Mouse (Mus musculus): ENCODE data around the gene Asb1. TPM values are rescaled to one million over a fixed set of nuclear protein-coding genes. Genes with fewer than 3 reads are reported as not detected.

Gene Asb1
- polyA plus RNA-seq, 1 experiment from 2014 or later: 8.2 TPM

DNA sequence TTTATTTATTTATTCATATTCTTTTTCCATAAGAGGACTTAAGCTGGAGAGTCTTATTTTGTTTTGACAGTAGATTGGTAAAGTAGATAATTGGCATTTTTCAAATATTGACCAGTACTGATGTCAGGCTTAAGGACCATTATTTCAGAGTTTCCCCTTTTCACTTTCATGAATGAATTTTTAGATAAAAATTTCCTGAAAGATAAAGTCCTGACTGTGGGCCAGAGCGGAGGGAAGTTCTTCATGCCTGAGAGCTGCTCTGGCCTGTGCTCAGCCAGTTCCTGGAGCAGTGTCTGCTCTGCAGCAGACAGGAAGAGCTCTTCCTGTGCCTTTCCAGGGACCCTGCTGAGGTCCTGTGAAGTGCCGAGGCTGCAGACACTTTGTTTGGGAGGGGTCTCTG lies 16.8 kb downstream of the Asb1 start:
- WGBS: 71% methylated on average over 2 of the region's 2 CpGs
- no peaks in the 10 kb centered on the region for H3K9me3 ChIP-seq (replicated peaks)
- no peak overlapping the region for H3K4me3 ChIP-seq
- no peaks in the 10 kb centered on the region for H3K27me3 ChIP-seq (ENCODE audit: low read depth, poor library complexity, severe bottlenecking)
- H3K36me3 ChIP-seq: peaks cover 48% of the 10 kb centered on the region
- no peak overlapping the region for H3K27ac ChIP-seq (replicated peaks)
- H3K4me1 ChIP-seq: no peaks in the 10 kb centered on the region
- no peak for DNase-seq (ENCODE audit: low spot score)

DNA sequence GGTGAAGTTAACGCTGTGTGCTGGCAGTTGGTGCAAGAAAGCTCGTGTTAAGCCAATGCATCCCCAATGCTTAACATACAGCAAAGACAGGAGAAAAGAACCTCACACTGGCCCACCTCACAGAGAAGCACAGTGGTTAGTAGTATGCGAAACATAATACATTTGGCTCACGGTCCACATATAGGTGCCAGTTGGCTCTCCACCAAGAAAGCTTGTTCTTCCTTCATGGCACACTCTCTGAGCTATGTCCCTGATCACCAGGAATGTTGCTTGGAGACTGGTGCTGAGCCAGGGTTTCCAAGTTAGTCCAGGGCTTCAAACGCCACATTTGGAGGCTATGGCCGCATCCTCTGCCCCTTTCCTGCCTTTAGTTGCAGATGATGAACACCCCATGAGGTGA lies 20.9 kb downstream of the Asb1 start:
- peaks cover 10% of the 10 kb centered on the region for H3K36me3 ChIP-seq
- 83% methylated on average over 6 of the region's 6 CpGs for WGBS
- H3K9me3 ChIP-seq (replicated peaks): no peaks in the 10 kb centered on the region
- no peak for DNase-seq (ENCODE audit: low spot score)
- H3K27ac ChIP-seq (replicated peaks): no peak overlapping the region
- no peak overlapping the region for H3K4me3 ChIP-seq
- H3K4me1 ChIP-seq: no peaks in the 10 kb centered on the region; the same call in 1 of the 2 replicates
- H3K27me3 ChIP-seq (ENCODE audit: low read depth, poor library complexity, severe bottlenecking): no peaks in the 10 kb centered on the region

DNA sequence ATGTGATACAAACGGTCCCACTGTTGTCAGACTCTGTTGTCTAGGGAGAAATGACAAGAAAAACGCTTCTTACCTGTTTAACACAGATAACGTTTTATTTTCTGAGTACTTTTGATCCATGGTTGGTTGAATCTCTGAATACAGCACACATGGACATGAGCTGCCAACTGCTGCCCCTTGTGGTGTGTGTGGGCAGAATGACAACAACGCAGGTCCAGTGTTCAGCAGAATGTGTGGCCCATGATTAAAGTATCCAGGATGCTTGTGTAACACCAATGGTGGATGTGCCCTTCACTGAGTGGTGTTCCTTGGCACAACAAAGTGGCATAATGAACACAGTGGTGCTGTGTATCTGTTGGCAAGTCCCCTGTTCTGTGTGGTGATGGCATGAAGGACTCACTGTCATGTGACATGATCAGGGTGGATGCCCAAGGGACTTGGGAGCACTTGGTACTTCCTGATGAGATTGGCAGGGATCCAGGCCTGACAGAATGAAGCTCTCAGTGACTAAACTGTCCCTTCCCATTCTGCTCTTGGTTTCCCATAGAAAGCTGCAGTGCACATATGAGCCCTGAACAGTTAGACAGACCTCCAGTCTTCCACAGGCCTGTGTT lies 22.7 kb downstream of the Asb1 start:
- WGBS: 87% methylated on average over 4 of the region's 4 CpGs
- no peaks in the 10 kb centered on the region; the same call in 1 of the 2 replicates for H3K4me1 ChIP-seq

DNA sequence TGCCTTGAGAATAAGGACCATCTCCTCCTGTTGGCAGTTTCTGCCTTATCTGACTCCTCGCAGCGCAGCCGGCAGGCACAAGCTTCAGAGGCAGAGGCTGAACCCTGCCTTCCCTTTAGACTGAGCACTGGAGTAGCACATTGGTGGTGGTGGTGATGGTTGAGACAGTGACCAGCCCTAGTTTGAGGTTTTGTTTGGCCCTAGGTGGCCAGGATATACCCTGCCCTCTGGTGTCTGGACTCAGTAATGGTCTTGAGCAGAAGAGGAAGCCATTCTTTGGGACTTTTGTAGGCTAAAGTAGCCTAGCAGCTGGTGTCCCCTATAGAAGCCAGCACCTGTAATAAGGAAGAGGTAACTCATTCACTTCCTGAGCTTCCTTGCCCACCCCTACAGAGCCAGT lies 23.7 kb downstream of the Asb1 start:
- no peaks in the 10 kb centered on the region; the same call in 1 of the 2 replicates for H3K4me1 ChIP-seq

More for the DNA sequence above, 22.7 kb downstream of the Asb1 start:
- DNase-seq (ENCODE audit: low spot score): no peak
- Histone ChIP-seq H3K9me3 (replicated peaks) (no peaks in the 10 kb centered on the region), H3K27me3 (ENCODE audit: low read depth, poor library complexity, severe bottlenecking) (no peaks in the 10 kb centered on the region), H3K36me3 (0 out of 2 replicates have a peak, but pooled peaks cover under 1% of the 10 kb centered on the region), H3K27ac (replicated peaks) (no peak overlapping the region), H3K4me3 (no peak overlapping the region)

DNA sequence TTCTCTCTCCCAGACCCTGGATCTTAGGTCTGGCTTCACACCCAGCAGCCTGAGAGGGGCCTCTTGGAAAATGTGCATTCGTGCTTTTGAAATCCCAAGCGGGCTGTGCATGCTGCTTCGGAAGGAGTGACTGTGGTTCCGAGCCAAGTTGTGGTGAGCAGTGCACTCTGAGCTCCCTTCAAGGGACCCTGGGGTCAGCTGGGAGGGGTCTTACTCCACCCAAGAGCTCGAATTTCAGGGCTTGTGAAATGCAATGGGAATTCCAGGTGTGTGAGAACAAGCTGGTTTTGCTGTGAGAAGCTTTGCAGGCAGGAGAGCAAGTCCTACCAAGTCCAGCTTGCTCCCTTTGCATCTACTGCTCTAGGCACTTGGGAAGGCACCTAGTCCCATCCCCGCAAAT lies 24.3 kb downstream of the Asb1 start:
- no peaks in the 10 kb centered on the region; the same call in 1 of the 2 replicates for H3K4me1 ChIP-seq
- no peaks in the 10 kb centered on the region for H3K27me3 ChIP-seq (ENCODE audit: low read depth, poor library complexity, severe bottlenecking)
- no peak overlapping the region for H3K4me3 ChIP-seq
- H3K9me3 ChIP-seq (replicated peaks): no peaks in the 10 kb centered on the region
- H3K27ac ChIP-seq (replicated peaks): no peak overlapping the region
- 75% methylated on average over 6 of the region's 6 CpGs for WGBS
- H3K36me3 ChIP-seq: no peaks in the 10 kb centered on the region
- DNase-seq (ENCODE audit: low spot score): no peak

More for the DNA sequence above, 23.7 kb downstream of the Asb1 start:
- 71% methylated on average over 3 of the region's 3 CpGs for WGBS
- no peak for DNase-seq (ENCODE audit: low spot score)
- Histone ChIP-seq H3K27ac (replicated peaks) (no peak overlapping the region), H3K4me3 (no peak overlapping the region), H3K9me3 (replicated peaks) (no peaks in the 10 kb centered on the region), H3K36me3 (no peaks in the 10 kb centered on the region), H3K27me3 (ENCODE audit: low read depth, poor library complexity, severe bottlenecking) (no peaks in the 10 kb centered on the region)

DNA sequence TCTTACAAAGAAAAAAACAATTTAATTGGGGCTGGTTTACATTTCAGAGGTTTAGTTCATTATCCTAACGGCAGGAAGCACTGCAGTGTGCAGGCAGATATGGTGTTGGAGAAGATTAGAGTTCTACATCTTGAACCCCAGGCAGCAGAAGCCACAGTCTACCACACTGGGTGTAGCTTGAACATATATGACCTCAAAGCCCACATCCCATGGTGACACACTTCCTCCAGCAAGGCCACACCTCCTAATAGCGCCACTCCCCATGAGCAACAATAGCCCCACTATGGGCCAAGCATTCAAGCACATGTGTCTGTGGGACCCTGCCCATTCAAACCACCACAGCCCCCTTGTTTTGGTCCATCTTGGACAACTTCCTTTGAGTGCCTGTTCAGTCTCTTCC lies 26.9 kb downstream of the Asb1 start:
- Histone ChIP-seq H3K4me1 (no peaks in the 10 kb centered on the region; the same call in 1 of the 2 replicates), H3K4me3 (no peak overlapping the region), H3K27ac (replicated peaks) (no peak overlapping the region), H3K36me3 (no peaks in the 10 kb centered on the region), H3K9me3 (replicated peaks) (no peaks in the 10 kb centered on the region), H3K27me3 (ENCODE audit: low read depth, poor library complexity, severe bottlenecking) (no peaks in the 10 kb centered on the region)
- no peak for DNase-seq (ENCODE audit: low spot score)
- WGBS: 80% methylated on average over 2 of the region's 2 CpGs

DNA sequence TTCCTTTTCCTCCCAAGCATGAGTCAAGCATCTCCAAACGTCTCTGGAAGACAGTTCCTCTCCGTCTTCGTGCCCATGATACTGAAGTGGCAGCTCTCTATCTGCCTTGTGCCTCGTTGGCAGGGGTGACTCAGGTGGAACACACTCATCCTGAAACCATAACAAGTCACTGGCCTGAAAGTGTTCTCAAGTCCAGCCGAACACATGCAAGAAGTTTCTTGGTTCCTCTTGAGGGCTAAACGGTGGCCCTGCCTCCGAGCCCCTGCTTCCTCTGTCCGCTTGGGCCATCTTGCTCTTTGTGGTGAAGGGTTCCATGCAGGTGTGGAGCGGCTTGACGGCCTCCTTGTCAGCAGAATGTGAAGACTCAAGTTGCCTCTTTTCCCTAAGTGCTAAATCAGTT lies 32.1 kb downstream of the Asb1 start:
- no peak overlapping the region for H3K4me3 ChIP-seq
- DNase-seq (ENCODE audit: low spot score): no peak
- 88% methylated on average over 10 of the region's 10 CpGs for WGBS
- H3K9me3 ChIP-seq (replicated peaks): no peaks in the 10 kb centered on the region
- H3K36me3 ChIP-seq: no peaks in the 10 kb centered on the region
- H3K27me3 ChIP-seq (ENCODE audit: low read depth, poor library complexity, severe bottlenecking): no peaks in the 10 kb centered on the region
- no peak overlapping the region for H3K27ac ChIP-seq (replicated peaks)
- H3K4me1 ChIP-seq: no peaks in the 10 kb centered on the region

DNA sequence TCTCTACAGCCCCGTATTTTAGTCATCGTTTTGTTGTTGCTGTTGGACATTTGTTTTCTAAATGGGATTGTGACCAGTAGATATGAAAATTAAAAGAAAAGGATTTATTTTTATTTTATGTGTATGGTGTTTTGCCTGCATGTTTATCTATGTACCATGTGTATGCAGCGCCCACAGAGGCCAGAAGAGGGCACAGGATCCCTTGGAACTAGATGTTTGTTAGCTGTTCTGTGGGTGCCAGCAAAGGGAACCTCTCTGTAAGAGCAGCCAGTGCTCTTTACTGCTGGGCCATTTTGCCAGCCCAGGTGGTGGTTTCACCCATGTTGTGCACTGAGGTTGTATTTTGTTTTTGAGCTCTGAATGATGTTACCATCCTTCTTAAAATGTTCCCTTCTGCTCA lies 33.9 kb downstream of the Asb1 start:
- 72% methylated on average over 3 of the region's 3 CpGs for WGBS
- peak; percentile 28 for DNase-seq (ENCODE audit: low spot score)
- no peaks in the 10 kb centered on the region for H3K36me3 ChIP-seq

DNA sequence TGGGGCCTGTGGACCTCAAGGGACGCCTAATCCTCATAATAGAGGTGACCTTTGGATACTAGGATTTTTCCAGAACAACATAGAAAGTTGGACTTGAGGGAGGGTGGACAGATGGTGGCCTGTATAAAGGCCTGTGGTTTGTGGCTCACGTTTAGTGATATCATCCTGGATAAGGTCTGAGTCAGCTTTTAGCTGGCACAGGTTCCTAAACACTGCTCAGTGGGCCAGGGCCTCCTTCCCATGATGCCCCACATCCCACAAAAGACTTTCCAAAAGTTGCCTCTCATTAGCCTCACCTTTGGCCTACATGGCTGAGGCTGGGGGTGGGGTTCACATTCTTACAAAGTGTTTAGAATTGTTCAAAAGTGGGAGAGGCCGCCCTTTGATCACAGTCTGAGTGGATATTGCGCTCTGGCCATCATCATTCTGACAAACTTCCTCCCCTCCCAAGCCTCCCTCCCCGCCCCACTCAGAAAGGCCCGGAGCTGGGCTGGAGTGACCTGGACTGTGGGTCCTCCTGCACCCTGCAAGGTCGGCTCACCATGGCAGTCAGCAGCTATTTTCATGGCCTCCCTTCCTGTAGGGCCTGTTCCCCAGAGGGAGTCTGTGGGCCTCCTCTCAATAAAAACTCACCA lies 37.7 kb downstream of the Asb1 start:
- peaks cover 11% of the 10 kb centered on the region for H3K4me1 ChIP-seq
- H3K27ac ChIP-seq (replicated peaks): peak overlapping the region; percentile 57; the same call in 1 of the 2 replicates
- WGBS: 86% methylated on average over 7 of the region's 7 CpGs
- no peak for DNase-seq (ENCODE audit: low spot score)
- H3K9me3 ChIP-seq (replicated peaks): no peaks in the 10 kb centered on the region
- H3K4me3 ChIP-seq: no peak overlapping the region
- H3K27me3 ChIP-seq (ENCODE audit: low read depth, poor library complexity, severe bottlenecking): no peaks in the 10 kb centered on the region
- H3K36me3 ChIP-seq: no peaks in the 10 kb centered on the region

More for the DNA sequence above, 33.9 kb downstream of the Asb1 start:
- Histone ChIP-seq H3K27ac (replicated peaks) (no peak overlapping the region), H3K4me3 (no peak overlapping the region), H3K4me1 (peaks cover 11% of the 10 kb centered on the region), H3K9me3 (replicated peaks) (no peaks in the 10 kb centered on the region), H3K27me3 (ENCODE audit: low read depth, poor library complexity, severe bottlenecking) (no peaks in the 10 kb centered on the region)

DNA sequence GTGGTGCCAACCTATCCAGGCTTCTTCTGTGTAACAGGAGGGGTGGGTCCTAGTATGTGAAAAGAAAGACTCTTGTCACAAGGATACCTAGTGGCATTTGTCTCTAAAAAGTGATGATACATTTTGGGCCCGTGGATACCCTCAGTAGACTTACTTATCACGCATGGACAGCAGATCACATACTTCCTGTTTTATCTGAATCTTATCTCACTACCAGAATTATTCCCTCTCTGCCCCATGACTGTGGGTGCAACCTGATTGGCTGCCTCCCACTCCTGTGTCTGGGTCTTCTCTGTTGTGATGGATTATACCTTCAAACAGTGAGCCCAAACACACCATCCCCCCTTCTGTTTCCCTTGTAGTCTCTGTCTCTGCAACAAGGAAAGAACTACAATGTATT lies 40.2 kb downstream of the Asb1 start:
- Histone ChIP-seq H3K4me1 (peaks cover 11% of the 10 kb centered on the region), H3K4me3 (no peak overlapping the region), H3K27ac (replicated peaks) (no peak overlapping the region), H3K27me3 (ENCODE audit: low read depth, poor library complexity, severe bottlenecking) (no peaks in the 10 kb centered on the region), H3K9me3 (replicated peaks) (no peaks in the 10 kb centered on the region), H3K36me3 (no peaks in the 10 kb centered on the region)
- WGBS: 84% methylated on average over 2 of the region's 2 CpGs
- DNase-seq (ENCODE audit: low spot score): no peak

DNA sequence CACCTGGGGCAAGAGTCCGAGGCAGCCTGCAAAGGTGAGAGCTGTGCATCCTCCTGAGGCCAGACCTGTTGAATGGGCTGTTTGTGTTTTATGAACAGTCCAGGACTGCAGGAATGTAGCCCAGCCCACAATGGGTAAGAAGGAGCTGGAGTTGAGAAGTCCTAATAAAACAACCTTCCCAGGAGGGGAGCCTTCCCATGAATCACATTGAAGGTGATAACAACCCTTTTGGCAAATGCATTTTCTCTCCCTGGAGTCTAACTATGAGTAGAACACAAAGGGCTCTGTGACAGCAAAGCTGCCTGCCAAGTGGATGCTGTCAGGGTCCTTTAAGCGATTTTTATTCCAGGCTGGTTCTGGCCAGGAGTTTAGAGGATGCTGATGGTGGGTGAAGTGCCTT lies 40.9 kb downstream of the Asb1 start:
- Histone ChIP-seq H3K27me3 (ENCODE audit: low read depth, poor library complexity, severe bottlenecking) (no peaks in the 10 kb centered on the region), H3K27ac (replicated peaks) (no peak overlapping the region), H3K4me3 (no peak overlapping the region), H3K9me3 (replicated peaks) (no peaks in the 10 kb centered on the region), H3K4me1 (peaks cover 11% of the 10 kb centered on the region), H3K36me3 (no peaks in the 10 kb centered on the region)
- no peak for DNase-seq (ENCODE audit: low spot score)
- WGBS: 81% methylated on average over 2 of the region's 2 CpGs

DNA sequence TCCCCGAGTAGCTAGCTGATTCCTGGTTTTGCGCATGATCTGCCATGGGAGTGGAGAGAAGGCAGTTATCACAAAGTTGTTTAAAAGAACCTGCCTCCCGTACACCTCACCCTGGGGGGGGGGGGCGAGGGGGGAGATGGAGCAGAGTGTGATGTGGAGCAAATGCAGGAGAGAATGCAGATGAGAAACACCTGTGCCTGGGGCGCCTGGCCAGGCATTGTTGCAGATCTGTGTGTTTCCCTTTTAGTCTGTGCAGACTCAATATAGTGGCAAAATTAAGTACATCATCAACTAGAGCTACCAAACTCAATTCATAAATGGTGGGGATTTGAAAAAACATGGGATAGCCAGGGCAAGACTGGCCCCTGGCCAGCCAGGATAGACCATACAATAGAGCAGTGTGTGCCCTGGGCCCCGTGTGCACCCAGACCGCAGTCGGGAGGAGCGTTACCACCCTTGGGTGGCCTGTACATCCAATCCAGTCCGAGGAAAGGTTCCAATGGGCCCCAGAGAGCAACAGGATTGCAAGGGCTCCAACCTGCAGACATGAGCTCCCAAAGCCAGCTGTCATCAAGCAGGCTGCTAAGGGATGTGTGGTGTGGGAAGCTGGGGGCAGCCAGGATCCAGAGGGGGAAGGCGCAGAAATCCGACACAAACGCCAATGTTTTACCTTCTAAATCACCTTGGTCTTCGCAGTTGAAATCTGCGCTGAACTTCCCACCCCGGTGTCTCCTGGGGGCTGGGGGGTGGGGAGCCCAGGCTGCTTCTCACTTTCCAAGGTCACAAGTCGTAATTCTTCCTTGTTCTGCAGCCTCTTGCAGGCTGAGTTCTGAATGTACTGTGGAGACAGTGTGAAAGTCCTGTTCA lies 44.9 kb downstream of the Asb1 start:
- no peaks in the 10 kb centered on the region for H3K27me3 ChIP-seq (ENCODE audit: low read depth, poor library complexity, severe bottlenecking)
- 88% methylated on average over 17 of the region's 17 CpGs for WGBS
- H3K4me1 ChIP-seq: no peaks in the 10 kb centered on the region
- H3K27ac ChIP-seq (replicated peaks): no peak overlapping the region
- no peaks in the 10 kb centered on the region for H3K36me3 ChIP-seq
- DNase-seq (ENCODE audit: low spot score): no peak
- no peaks in the 10 kb centered on the region for H3K9me3 ChIP-seq (replicated peaks)
- no peak overlapping the region for H3K4me3 ChIP-seq

DNA sequence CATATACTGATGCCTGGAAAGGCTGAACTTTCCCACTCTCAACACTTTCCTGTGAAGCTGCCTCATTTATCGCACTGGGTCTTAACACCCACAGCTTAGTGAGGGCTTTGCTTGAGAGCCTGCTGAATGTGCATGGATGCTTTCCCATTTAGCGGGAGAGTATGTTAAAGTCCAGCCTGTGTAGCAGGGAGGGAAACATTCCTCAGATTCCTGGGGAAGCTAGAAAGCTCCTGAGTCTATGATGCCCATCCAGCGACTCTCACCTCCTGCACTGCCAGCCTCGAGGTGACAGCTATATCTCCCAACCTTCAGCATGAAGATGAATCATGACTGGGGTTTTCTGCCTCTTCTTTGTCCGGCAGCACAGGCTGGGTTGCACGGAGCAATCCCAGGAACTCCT lies 49.4 kb downstream of the Asb1 start:
- 75% methylated on average over 6 of the region's 6 CpGs for WGBS
- no peaks in the 10 kb centered on the region for H3K36me3 ChIP-seq
- no peak for DNase-seq (ENCODE audit: low spot score)
- H3K27me3 ChIP-seq (ENCODE audit: low read depth, poor library complexity, severe bottlenecking): no peaks in the 10 kb centered on the region
- no peak overlapping the region for H3K27ac ChIP-seq (replicated peaks)
- no peak overlapping the region for H3K4me3 ChIP-seq
- H3K9me3 ChIP-seq (replicated peaks): no peaks in the 10 kb centered on the region; the same call in 1 of the 2 replicates
- no peaks in the 10 kb centered on the region for H3K4me1 ChIP-seq
